Mouse (Mus musculus) C2C12 (cell line): ENCODE data around the gene Ap2a1.

Experiments
- CEBPB ChIP-seq: IDR thresholded peaks from one replicate; pipeline ENCODE4 v1.6.1; 2011; ENCODE audit warnings: low read depth, mild to moderate bottlenecking, control low read depth, moderate library complexity
- CTCF ChIP-seq: IDR thresholded peaks from one replicate; pipeline ENCODE4 v1.5.1; 2011; ENCODE audit not compliant: control insufficient read depth, insufficient read depth, insufficient read length
- MAX ChIP-seq: IDR thresholded peaks from one replicate; pipeline ENCODE4 v1.6.1; 2011; ENCODE audit warnings: mild to moderate bottlenecking, control low read depth
- MYOD1 ChIP-seq: IDR thresholded peaks from one replicate; pipeline ENCODE4 v1.6.1; 2011; ENCODE audit warnings: low read depth; ENCODE audit not compliant: control insufficient read depth, insufficient read length
- USF1 ChIP-seq: IDR thresholded peaks from one replicate; pipeline ENCODE4 v1.6.1; 2011; ENCODE audit warnings: low read depth, mild to moderate bottlenecking, control low read depth, moderate library complexity

- TF ChIP-seq CTCF (peak; percentile 12), CEBPB (no peak), MYOD1 (no peak), USF1 (no peak), MAX (no peak)
Observed at GRCm38 (mm10) chr7:44895593-44896434, 33.5 kb downstream of the Ap2a1 start, which contains the start of gene Fuz.
